Mouse (Mus musculus) embryonic facial prominence, embryonic 15.5 days (tissue): ENCODE data around the gene Itpr2. TPM values are rescaled to one million over a fixed set of nuclear protein-coding genes. Genes with fewer than 3 reads are reported as not detected.

ENCODE experiments used
- ATAC-seq: fragments of 200-750 bp; cut with Nextera tagmentation; 2 replicates; pipeline ENCODE4 v1.8.0; 2017; ENCODE audit warnings: low read depth, moderate TSS enrichment; ENCODE audit not compliant: insufficient number of reproducible peaks, low FRiP score, low TSS enrichment
- H3K27ac ChIP-seq: fragments of 300-500 bp; sonication (generic); replicated peaks from 2 replicates; pipeline ENCODE4 v1.5.1; 2015; ENCODE audit warnings: mild to moderate bottlenecking, inconsistent platforms
- H3K27me3 ChIP-seq: fragments of 300-500 bp; sonication (generic); 2 replicates; pipeline ENCODE4 v1.6.1; 2015; ENCODE audit warnings: inconsistent platforms
- H3K36me3 ChIP-seq: fragments of 300-500 bp; sonication (generic); 2 replicates; pipeline ENCODE4 v1.6.1; 2015; ENCODE audit warnings: mild to moderate bottlenecking, inconsistent platforms
- H3K4me1 ChIP-seq: fragments of 300-500 bp; sonication (generic); 2 replicates; pipeline ENCODE4 v1.6.1; 2015; ENCODE audit warnings: inconsistent platforms
- H3K4me2 ChIP-seq: fragments of 300-500 bp; sonication (generic); replicated peaks from 2 replicates; pipeline ENCODE4 v1.6.1; 2015; ENCODE audit warnings: mild to moderate bottlenecking, inconsistent platforms
- H3K4me3 ChIP-seq: fragments of 300-500 bp; sonication (generic); replicated peaks from 2 replicates; pipeline ENCODE4 v1.5.1; 2015; ENCODE audit warnings: mild to moderate bottlenecking, inconsistent platforms
- H3K9ac ChIP-seq: fragments of 300-500 bp; sonication (generic); 2 replicates; pipeline ENCODE4 v1.6.1; 2015; ENCODE audit warnings: inconsistent platforms
- H3K9me3 ChIP-seq: fragments of 300-500 bp; sonication (generic); replicated peaks from 2 replicates; pipeline ENCODE4 v1.6.1; 2016; ENCODE audit warnings: inconsistent platforms
- WGBS: fragments of 180-500 bp; shearing (Covaris S2); methylation state at CpG from one replicate; pipeline ENCODE4 v1.1.7; 2015; 5-methylcytosine and 5-hydroxymethylcytosine counted together
- polyA plus RNA-seq: library from polyadenylated mRNA; unstranded; fragments of >200 nt; fragmentation: Nextera tagmentation; extraction: Ambion mirVana; gene quantifications from 2 replicates; pipeline ENCODE4 v1.2.1, GENCODE M21; 2015

The Itpr2 gene
- polyA plus RNA-seq, 1 experiment from 2014 or later: 13.3 TPM

GRCm38 (mm10) chr6:146107117-146107832 is 394.7 kb downstream of the Itpr2 start:
- no peak overlapping the region for H3K9ac ChIP-seq
- no peaks in the 10 kb centered on the region for H3K9me3 ChIP-seq
- no peak overlapping the region for H3K4me3 ChIP-seq
- 82% methylated on average over 4 of the region's 4 CpGs for WGBS
- H3K27ac ChIP-seq: no peak overlapping the region
- no peaks in the 10 kb centered on the region for H3K27me3 ChIP-seq
- H3K4me1 ChIP-seq: peaks cover 3% of the 10 kb centered on the region; the same call in 1 of the 2 replicates
- H3K4me2 ChIP-seq: no peak overlapping the region
- no peak for ATAC-seq
- no peaks in the 10 kb centered on the region for H3K36me3 ChIP-seq

DNA sequence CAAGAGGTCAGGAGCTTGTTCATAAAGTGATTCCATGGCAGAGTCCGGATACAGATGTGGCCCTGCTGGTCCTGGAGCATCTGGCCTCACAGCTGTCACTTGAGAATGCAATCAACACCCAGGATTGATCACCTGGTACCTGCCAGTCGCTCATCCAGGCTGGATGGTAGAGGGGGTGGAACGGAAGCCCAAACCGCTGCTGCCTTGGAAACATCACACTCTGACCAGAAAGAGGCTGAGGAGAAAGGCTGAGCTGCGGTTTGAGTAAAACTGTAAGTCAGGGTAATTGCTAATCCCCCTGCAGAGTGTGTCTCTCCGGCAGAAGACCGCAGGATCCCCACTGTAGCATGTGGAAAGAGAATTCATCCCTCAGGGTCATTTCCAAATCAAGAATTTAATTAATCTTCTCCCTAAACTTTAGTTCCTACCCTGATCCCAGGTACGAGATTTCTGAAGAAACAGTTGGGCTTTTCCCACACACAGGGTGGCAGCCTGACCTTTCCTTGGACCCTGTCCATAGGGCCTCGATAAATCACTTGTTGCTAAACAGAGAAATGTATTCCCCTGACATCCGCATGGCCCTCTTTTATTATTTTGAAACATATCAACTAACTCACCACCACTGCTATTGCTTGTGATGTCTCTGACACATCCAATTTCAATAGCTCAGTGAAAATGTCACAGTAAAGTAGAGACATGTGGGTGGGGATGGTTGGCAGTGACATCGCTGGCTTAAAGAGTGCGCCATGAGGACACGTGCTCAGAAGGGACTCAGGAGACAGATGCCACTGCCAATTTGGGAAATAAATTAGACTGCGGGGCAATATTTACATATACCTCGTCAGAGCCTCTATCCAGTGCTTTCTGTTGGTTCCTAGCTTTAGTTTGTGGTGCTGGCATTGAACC is 418.7 kb downstream of the Itpr2 start:
- no peaks in the 10 kb centered on the region for H3K9me3 ChIP-seq
- no peak for ATAC-seq
- H3K27me3 ChIP-seq: no peaks in the 10 kb centered on the region
- no peak overlapping the region for H3K4me2 ChIP-seq
- no peaks in the 10 kb centered on the region for H3K36me3 ChIP-seq
- H3K27ac ChIP-seq: no peak overlapping the region
- no peak overlapping the region for H3K4me3 ChIP-seq
- H3K4me1 ChIP-seq: peaks cover 3% of the 10 kb centered on the region; the same call in 1 of the 2 replicates
- 54% methylated on average over 15 of the region's 15 CpGs for WGBS
- no peak overlapping the region for H3K9ac ChIP-seq

- H3K27ac ChIP-seq: no peak overlapping the region
- no peaks in the 10 kb centered on the region for H3K36me3 ChIP-seq
- H3K27me3 ChIP-seq: no peaks in the 10 kb centered on the region
- no peak overlapping the region for H3K9ac ChIP-seq
- 86% methylated on average over 9 of the region's 9 CpGs for WGBS
- peaks cover 3% of the 10 kb centered on the region; the same call in 1 of the 2 replicates for H3K4me1 ChIP-seq
- no peak overlapping the region for H3K4me2 ChIP-seq
- H3K4me3 ChIP-seq: no peak overlapping the region
- ATAC-seq: no peak
- H3K9me3 ChIP-seq: no peaks in the 10 kb centered on the region
These were observed 419.5 kb downstream of the Itpr2 start for GRCm38 (mm10) chr6:146082476-146082875.

GRCm38 (mm10) chr6:146081578-146081977 is 420.4 kb downstream of the Itpr2 start:
- Histone ChIP-seq H3K27ac (no peak overlapping the region), H3K4me3 (no peak overlapping the region), H3K4me1 (peaks cover 3% of the 10 kb centered on the region; the same call in 1 of the 2 replicates), H3K27me3 (no peaks in the 10 kb centered on the region), H3K4me2 (no peak overlapping the region), H3K9ac (no peak overlapping the region), H3K36me3 (no peaks in the 10 kb centered on the region), H3K9me3 (no peaks in the 10 kb centered on the region)
- ATAC-seq: no peak
- 86% methylated on average over 8 of the region's 8 CpGs for WGBS

- Histone ChIP-seq H3K4me1 (peaks cover 3% of the 10 kb centered on the region; the same call in 1 of the 2 replicates), H3K27me3 (no peaks in the 10 kb centered on the region), H3K27ac (no peak overlapping the region), H3K4me3 (no peak overlapping the region), H3K9ac (no peak overlapping the region), H3K9me3 (no peaks in the 10 kb centered on the region), H3K36me3 (no peaks in the 10 kb centered on the region), H3K4me2 (no peak overlapping the region)
- no peak for ATAC-seq
- WGBS: 51% methylated on average over 18 of the region's 18 CpGs
These were observed 421.2 kb downstream of the Itpr2 start for GRCm38 (mm10) chr6:146080546-146081512.

DNA sequence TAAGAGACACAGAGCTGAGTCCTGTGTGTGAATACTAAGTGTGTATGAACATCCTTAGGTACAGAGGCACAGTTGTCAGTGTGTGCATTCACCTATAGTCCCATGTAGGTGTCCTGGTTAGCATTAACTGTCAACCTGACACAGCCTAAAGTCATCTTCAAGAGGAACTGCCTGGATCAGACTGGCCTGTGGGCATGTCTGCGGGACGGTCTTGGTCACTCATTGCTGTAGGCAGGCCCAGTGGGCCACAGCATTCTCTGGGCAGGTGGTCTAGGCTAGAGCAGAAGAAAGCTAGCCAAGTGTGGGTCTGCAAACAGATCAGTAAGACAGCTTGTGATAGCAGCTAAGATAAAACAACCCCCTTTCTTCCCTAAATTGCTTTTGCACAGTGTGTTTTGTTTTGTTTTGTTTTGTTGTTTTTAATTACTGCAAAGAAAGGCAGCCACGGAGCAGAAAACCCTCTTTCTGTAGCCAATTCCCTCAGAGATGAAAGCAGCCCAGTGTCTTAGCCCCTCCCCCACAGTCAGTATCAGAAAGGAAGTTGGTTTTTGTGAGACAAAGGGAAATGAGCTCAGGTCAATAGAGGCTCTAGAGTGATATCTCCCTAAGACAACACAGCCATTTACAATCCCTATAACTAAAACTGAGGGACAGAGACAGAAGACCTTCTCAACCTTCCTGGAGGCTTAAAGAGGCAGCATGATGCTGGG is 422.1 kb downstream of the Itpr2 start:
- Histone ChIP-seq H3K36me3 (no peaks in the 10 kb centered on the region), H3K4me3 (no peak overlapping the region), H3K27me3 (no peaks in the 10 kb centered on the region), H3K9ac (no peak overlapping the region), H3K4me2 (no peak overlapping the region), H3K9me3 (no peaks in the 10 kb centered on the region), H3K4me1 (peaks cover 3% of the 10 kb centered on the region; the same call in 1 of the 2 replicates), H3K27ac (no peak overlapping the region)
- 51% methylated on average over 3 of the region's 3 CpGs for WGBS
- ATAC-seq: no peak

DNA sequence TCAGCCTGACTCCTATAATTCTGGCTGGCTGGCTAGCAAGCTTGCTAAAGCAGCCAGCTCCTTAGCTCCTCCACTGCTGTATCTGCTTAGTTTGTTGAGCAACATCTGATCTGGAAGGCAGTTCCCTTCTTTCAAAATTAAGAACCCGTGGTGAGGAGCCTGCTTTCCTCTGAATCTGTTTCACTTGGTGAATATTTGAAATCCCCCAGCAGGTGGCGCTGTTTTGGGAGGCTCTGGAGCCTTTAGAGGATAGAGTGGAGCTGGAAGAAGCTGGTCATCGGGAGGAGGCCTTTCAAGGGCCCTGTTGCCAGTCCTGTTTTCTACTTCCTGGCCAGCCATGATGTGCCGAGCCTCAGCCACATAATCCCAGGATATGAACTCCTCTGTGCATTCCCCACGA is 422.8 kb downstream of the Itpr2 start:
- Histone ChIP-seq H3K4me1 (peaks cover 3% of the 10 kb centered on the region; the same call in 1 of the 2 replicates), H3K4me2 (no peak overlapping the region), H3K27ac (no peak overlapping the region), H3K9me3 (no peaks in the 10 kb centered on the region), H3K9ac (no peak overlapping the region), H3K36me3 (no peaks in the 10 kb centered on the region), H3K27me3 (no peaks in the 10 kb centered on the region), H3K4me3 (no peak overlapping the region)
- no peak for ATAC-seq
- WGBS: 39% methylated on average over 5 of the region's 5 CpGs

DNA sequence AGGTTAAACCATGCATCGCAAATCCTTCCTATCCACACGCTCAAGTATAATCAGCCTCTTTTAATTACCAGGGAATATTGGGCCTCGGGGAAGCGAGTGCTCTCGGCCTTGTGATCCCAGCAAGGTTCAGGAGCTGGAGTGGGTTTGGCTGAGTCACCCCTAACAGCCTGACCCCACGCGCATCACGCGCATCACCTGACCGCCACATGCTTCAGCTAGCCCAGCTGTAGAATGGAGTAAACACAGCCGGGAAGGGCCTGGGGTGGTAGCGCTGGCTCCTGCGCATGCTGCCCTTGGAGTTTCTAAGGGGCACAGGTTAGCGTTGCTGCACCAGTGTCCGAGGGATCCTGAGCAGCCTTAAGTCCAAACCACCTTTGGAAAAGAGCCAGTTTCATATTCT is 423.9 kb downstream of the Itpr2 start:
- WGBS: 85% methylated on average over 15 of the region's 15 CpGs
- H3K9me3 ChIP-seq: 0 out of 2 replicates have a peak, but pooled peaks cover 5% of the 10 kb centered on the region
- ATAC-seq: no peak

GRCm38 (mm10) chr6:146077124-146077889 is 424.7 kb downstream of the Itpr2 start:
- 0 out of 2 replicates have a peak, but pooled peaks cover 5% of the 10 kb centered on the region for H3K9me3 ChIP-seq
- no peak overlapping the region for H3K4me3 ChIP-seq
- 68% methylated on average over 11 of the region's 11 CpGs for WGBS
- H3K4me2 ChIP-seq: no peak overlapping the region
- H3K36me3 ChIP-seq: no peaks in the 10 kb centered on the region
- H3K9ac ChIP-seq: no peak overlapping the region
- ATAC-seq: peak; percentile 80; the same call in 1 of the 2 replicates
- no peaks in the 10 kb centered on the region for H3K27me3 ChIP-seq
- H3K27ac ChIP-seq: no peak overlapping the region
- peaks cover 3% of the 10 kb centered on the region; the same call in 1 of the 2 replicates for H3K4me1 ChIP-seq

More for the DNA sequence above, 423.9 kb downstream of the Itpr2 start:
- Histone ChIP-seq H3K36me3 (no peaks in the 10 kb centered on the region), H3K4me1 (peaks cover 3% of the 10 kb centered on the region; the same call in 1 of the 2 replicates), H3K9ac (no peak overlapping the region), H3K4me2 (no peak overlapping the region), H3K27me3 (no peaks in the 10 kb centered on the region), H3K27ac (no peak overlapping the region), H3K4me3 (no peak overlapping the region)
